Mouse (Mus musculus) urinary bladder, postnatal 4 days (tissue): ENCODE data around the gene Nr2f6.
"Not testable (repeated sequence)": the region's sequence is repeated elsewhere in the genome, so short reads cannot be mapped to it uniquely, and the experiment has no call there.

Experiments used
- DNase-seq, 2 experiments: peaks; one replicate each; pipeline ENCODE4 v3.0.0; 2021 to 2022; ENCODE audit warnings: low spot score in 2 of 2

Nr2f6 gene

DNA sequence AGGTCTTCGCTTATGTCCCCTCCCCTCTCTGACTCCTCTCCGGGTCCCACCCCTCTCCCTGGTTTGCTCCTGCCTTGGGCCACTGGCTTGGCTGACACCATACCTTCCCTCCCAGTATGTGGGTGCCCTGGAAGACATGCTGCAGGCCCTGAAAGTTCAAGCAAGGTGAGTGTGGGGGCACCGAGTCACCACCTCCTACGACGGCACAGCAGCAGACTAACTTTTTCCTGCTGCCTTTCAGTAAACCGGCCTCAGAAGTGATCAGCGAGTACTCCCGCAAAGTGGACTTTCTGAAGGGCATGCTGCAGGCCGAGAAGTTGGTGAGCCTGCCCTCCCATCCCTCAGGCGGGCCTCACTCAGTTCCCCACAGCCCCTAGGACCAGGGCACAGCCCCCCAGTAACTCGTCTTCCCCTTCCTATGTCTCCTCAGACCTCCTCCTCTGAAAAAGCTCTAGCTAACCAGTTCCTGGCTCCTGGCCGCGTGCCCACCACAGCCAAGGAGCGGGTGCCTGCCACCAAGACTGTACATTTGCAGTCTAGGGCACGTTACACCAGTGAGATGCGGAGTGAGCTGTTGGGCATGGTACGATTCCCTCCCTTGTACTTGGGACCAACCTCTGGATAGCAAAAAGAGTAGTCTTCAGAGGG, 14.1 kb downstream of the Nr2f6 start:
- no peak for DNase-seq

DNA sequence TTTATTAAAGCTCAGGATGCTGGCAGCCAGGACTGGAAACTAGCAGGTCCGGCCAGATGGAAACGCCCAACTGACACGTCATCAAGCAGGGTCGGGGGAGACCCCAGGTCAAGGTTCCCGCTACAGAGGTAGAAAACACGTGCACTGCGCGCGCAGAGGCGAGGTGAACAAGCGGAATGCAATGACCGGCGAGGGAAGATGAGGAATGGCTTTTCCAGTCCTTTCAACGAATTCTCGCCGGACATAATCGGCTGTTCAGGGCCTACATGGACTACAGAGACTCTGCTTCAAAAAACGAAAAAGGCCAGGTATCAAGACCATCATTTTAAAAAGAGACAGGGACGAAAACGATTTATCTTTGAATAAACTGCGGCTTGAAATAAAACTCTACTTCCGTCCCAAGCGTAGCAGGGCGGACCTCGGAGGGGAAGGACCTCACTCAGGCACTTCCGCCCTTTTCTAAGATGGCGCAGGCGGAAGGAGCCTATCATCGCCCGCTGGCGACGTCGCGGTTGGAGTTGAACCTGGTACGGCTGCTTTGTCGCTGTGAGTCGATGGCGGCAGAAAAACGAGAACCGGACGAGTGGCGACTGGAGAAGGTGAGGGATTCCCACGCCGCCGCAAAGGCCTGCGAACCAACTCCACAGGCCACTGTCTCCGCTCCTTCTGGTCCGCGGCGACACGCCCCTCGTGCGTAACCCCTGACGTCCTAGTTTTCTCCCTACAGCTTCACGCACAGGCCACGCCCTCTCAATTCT, 14.8 kb downstream of the Nr2f6 start, which contains the start of gene Use1:
TSS of gene Use1 (plus strand) at position 78 of the 758 bp plus-strand sequence.
- DNase-seq: peak; percentile 85 to 86

DNA sequence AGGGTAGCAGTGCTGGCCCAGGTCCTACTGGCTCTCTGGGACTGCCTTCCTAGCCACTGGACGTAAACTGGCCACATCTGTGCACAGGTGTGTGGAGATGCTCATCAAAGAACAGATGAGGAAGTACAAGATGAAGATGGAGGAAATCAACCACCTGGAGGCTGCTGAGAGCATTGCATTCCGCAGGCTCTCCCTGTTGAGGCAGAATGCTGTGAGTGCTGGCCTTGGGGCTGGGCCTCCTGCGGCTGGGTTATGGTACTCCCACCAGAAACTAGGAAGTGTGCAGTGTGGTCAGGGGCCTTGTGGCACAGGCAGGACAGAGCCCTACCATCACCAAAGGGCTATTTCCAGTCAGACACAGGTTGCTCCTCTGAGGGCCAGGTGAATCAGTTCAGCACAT, 23.7 kb downstream of the Nr2f6 start:
- no peak for DNase-seq

DNA sequence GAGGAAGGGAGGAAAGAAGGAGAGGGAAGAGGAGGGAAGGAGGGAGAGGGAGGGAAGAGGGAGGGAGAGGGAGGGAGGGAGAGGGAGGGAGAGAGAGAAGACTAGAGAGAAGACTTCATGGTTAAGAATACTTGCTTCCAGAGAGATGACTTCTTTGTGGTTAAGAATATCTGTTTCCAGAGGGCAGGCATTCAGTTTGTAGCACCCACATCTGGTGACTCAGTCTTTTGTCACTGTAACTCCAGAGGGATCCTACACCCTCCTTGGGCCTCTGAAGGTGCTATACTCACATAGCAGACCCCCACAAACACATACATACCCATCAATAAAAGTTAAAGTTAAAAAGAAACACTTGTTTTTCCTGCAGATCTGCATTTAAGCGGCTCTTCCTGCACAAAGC, 30.2 kb downstream of the Nr2f6 start:
- no peak for DNase-seq

DNA sequence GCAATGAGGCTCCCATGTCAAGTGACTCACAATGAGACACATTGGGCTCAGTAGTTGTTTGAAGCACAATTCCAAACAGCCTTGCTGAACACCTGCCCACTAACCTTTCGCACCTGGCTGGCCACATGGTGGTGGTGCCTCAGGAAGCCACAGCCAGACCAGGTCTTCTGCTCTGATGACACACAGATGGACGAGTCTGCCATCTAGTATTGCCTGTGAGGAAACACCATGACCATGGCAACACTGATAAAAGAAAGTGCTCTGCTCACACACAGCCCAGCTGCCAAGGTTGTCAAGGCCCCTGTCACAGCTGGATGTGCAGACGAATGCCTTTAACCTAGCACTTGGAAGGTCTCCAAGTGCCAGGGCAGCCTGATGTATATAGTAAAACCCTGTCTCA, 30.6 kb downstream of the Nr2f6 start:
- no peak for DNase-seq

DNA sequence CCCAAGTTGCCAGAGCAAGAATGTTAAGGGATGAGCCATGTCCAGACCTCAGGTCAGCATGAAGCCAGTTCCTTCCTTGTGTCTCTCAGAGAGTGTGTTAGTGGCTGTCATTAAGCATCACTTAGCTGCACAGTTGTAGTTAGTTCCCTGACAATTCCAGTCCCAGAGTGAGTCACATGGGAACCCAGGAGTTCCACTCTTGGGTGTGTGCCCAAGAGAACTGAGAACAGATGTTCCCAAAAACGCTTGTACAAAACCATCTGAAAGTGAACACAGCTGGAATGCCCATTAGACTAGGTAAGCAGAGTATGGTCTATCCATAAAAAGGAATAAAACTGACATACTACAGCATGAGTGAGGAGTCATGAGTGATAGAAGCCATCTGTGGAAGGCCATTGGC, 35.2 kb downstream of the Nr2f6 start:
- no peak for DNase-seq

DNA sequence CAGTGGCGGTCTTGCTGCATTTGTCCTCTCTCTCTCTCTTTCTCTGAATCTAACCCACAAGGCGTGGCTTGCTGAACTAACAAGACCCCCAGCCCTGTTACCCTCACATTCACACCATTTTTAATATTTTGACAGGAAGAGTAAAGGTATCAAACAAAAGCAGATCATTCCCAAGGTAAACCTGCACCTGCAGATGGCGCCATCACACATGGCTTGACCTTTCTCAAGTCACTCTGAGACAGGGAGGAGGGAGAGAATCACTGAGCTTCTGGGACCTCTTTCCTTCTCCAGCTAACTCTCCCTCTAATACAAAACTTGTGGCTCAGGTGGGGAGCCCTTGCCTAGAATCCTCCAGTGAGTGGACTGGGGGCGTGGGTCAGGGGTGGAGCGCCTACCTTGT, 41.1 kb downstream of the Nr2f6 start:
- no peak for DNase-seq

DNA sequence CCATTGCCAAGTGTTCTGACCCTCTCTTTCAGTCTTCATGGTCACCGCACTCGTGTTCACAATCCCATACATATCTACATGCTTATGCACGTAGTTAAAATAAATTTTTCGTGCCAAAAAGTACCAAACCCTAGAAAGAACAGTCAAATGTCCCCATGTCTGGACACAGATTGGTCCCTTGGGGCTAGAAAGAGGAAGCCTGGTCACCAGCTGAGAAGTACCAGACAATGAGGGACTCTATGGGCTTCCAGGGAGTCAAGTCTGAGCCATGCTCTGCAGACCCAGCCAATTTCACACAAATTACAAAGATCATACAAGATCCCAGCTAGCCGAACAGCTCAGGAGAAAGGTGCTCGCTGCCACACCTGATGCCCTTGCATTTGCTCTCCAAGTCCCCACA, 43.9 kb downstream of the Nr2f6 start:
- not testable (repeated sequence) for DNase-seq

DNA sequence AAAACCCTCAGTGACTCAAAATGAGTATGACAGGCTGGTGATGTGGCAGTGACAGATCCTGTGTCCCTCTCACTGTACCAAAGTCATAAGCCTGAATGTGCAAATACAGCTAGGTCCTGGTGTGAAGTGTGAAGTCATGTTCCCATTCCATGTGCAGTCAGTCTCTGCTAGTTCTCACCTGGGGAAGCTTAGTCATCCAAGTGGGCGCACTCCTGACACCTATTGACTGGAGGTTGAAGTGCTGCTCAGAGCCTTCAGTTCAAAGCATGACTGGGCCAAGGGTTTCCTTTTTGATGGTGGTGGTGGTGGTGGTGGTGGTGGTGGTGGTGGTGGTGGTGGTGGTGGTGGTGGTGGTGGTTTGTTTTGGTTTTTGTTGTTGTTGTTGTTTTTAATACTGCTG, 56.9 kb downstream of the Nr2f6 start:
- no peak for DNase-seq
